Mouse (Mus musculus): ENCODE data around the gene Foxred2.

DNA sequence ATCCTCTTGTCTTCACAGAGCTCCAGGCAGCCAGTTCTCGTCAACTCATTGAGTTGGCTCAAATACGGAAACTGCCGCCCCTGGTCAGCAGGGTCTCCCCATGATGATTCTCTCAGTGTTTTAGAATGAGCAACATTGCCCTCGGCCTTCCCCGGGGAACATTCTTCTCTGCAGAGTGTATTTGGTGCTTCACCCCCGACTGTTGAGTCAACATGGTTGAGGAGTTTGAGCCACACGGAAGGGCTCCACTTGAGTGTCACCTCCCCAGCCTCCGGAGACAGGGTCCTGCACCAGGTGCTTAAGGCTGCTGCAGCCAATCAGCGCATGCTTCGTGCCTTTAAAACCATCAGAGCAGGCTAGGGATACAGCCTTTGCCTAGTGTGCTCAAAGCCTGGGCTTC, 63.2 kb downstream of the Foxred2 start:
- TF ChIP-seq CTCF (IDR thresholded peaks at IDR 0.05; ENCODE audit: extremely low read depth, insufficient read length, insufficient replicate concordance, low read depth, low read length) (no peak), POLR2A (IDR thresholded peaks at IDR 0.05; ENCODE audit: low read depth, low read length) (no peak)

All from small intestine, adult 2 months (tissue).